In genomic region chr1:152578944-152579343, GRCm38 (mm10) we compare ENCODE assay signal across 21 mouse cellular contexts.
DNase-seq lines count a peak whose midpoint lies in the region; ATAC-seq and TF ChIP-seq lines count a peak whose summit lies in the region.
"Had no signal": no experiment of that assay in that cellular context is flagged by ENCODE, and none has a peak within 500 bp of the region (broad histone marks: within the 10 kb centered on the region; RNA-seq: fewer than 3 reads in every experiment).

No protein-coding gene starts in this region.

- no peak for DNase-seq in gastrocnemius, adult 2 months
- no peak for DNase-seq in gastrocnemius, adult 18-20 months (ENCODE audit: low spot score)
- peak; percentile 78 for DNase-seq in kidney, adult 2 months
- no peak for DNase-seq in heart, postnatal 0 days (ENCODE audit: low spot score)
- peak; percentile 63 for DNase-seq in kidney, postnatal 14 days
- DNase-seq in cerebellum, postnatal 10 days: no peak
- DNase-seq: adrenal gland, postnatal 14 days; cerebellum, adult 11 months; gastrocnemius, postnatal 14 days; left cerebral cortex, postnatal 4 days; liver; lung, adult 18-20 months; lung, postnatal 4 days; retina, postnatal 1 day; thymus, postnatal 14 days had no signal

- no peak for TF ChIP-seq EP300 in heart, postnatal 0 days (IDR thresholded peaks at IDR 0.05; ENCODE audit: low read depth)

- no peaks in the 10 kb centered on the region for H3K27me3 ChIP-seq in kidney, adult 2 months (replicated peaks; ENCODE audit: control insufficient read depth, insufficient read depth, low read length)
- H3K27me3 ChIP-seq in kidney, embryonic 14.5 days (ENCODE audit: control insufficient read depth, insufficient read depth, low read length): no peaks in the 10 kb centered on the region
- no peaks in the 10 kb centered on the region for H3K27me3 ChIP-seq in heart, postnatal 0 days (ENCODE audit: control insufficient read depth, insufficient read depth, low read length)
- H3K27me3 ChIP-seq: hindbrain, embryonic 13.5 days; Patski had no signal

- H3K4me2 ChIP-seq in kidney, embryonic 14.5 days (replicated peaks; ENCODE audit: low read depth, low read length): no peak overlapping the region
- no peak overlapping the region for H3K4me2 ChIP-seq in heart, postnatal 0 days (ENCODE audit: low read depth, low read length)

- H3K36me3 ChIP-seq in kidney, adult 2 months (ENCODE audit: control insufficient read depth, insufficient read depth, low read length): peaks cover 2% of the 10 kb centered on the region
- no peaks in the 10 kb centered on the region for H3K36me3 ChIP-seq in kidney, embryonic 14.5 days (ENCODE audit: control insufficient read depth, insufficient read depth, low read length)
- no peaks in the 10 kb centered on the region; the same call in 1 of the 2 replicates for H3K36me3 ChIP-seq in heart, postnatal 0 days (replicated peaks; ENCODE audit: control insufficient read depth, insufficient read depth, low read length)
- H3K36me3 ChIP-seq: hindbrain, embryonic 13.5 days had no signal

- H3K27ac ChIP-seq in gastrocnemius, adult 2 months: peak overlapping the region; percentile 71
- peak overlapping the region; percentile 56 for H3K27ac ChIP-seq in kidney, adult 2 months (ENCODE audit: insufficient read depth, low read depth, low read length)
- no peak overlapping the region for H3K27ac ChIP-seq in kidney, embryonic 14.5 days (ENCODE audit: low read depth, low read length)
- H3K27ac ChIP-seq in heart, postnatal 0 days (ENCODE audit: low read depth): peak overlapping the region; percentile 56; the same call in 1 of the 2 replicates
- H3K27ac ChIP-seq: hindbrain, embryonic 13.5 days; left cerebral cortex, adult 2 months had no signal

- no peak for TF ChIP-seq POLR2A in kidney, adult 2 months (IDR thresholded peaks at IDR 0.05; ENCODE audit: low read depth, low read length)

- 39% methylated on average over 5 of the region's 5 CpGs for WGBS in kidney, adult 2 months
- WGBS in kidney, embryonic 14.5 days: 61% methylated on average over 5 of the region's 5 CpGs
- WGBS in heart, postnatal 0 days: 58% methylated on average over 5 of the region's 5 CpGs

- peaks cover 52% of the 10 kb centered on the region for H3K4me1 ChIP-seq in kidney, adult 2 months (ENCODE audit: control insufficient read depth, insufficient read depth, low read length)
- H3K4me1 ChIP-seq in kidney, embryonic 14.5 days (ENCODE audit: control insufficient read depth, insufficient read depth, low read length): peaks cover 35% of the 10 kb centered on the region
- H3K4me1 ChIP-seq in heart, postnatal 0 days (ENCODE audit: control insufficient read depth, insufficient read depth): peaks cover 46% of the 10 kb centered on the region

- no peak for ATAC-seq in kidney, embryonic 14.5 days (ENCODE audit: low FRiP score, low TSS enrichment)
- no peak for ATAC-seq in heart, postnatal 0 days (ENCODE audit: insufficient read depth, low read depth)
- ATAC-seq: CD4-positive, CD25-positive, alpha-beta regulatory T cell, adult 4 months; inflammation-experienced regulatory T-cells, adult 6 months; Patski had no signal

- intact Hi-C loops in gastrocnemius, adult 2 months (cut with DNase I): loop anchor here (5.0 kb wide), 1 partner anchor 33 kb away; no protein-coding TSS in a partner anchor

- H3K9me3 ChIP-seq in kidney, embryonic 14.5 days (ENCODE audit: control insufficient read depth, low read length): no peaks in the 10 kb centered on the region
- H3K9me3 ChIP-seq in heart, postnatal 0 days (replicated peaks; ENCODE audit: control insufficient read depth, low read length): no peaks in the 10 kb centered on the region
- H3K9me3 ChIP-seq: hindbrain, embryonic 13.5 days had no signal

- no peak overlapping the region for H3K4me3 ChIP-seq in gastrocnemius, adult 2 months
- H3K4me3 ChIP-seq in kidney, adult 2 months (ENCODE audit: insufficient read depth, low read depth, low read length): no peak overlapping the region
- H3K4me3 ChIP-seq in kidney, embryonic 14.5 days (ENCODE audit: low read length): no peak overlapping the region
- H3K4me3 ChIP-seq in heart, postnatal 0 days (ENCODE audit: low read depth, low read length): no peak overlapping the region
- H3K4me3 ChIP-seq: hindbrain, embryonic 13.5 days; left cerebral cortex, adult 2 months had no signal

- H3K9ac ChIP-seq in kidney, embryonic 14.5 days (ENCODE audit: low read depth, low read length): no peak overlapping the region
- H3K9ac ChIP-seq in heart, postnatal 0 days (replicated peaks; ENCODE audit: low read depth, low read length): no peak overlapping the region

- TF ChIP-seq CTCF in gastrocnemius, adult 2 months (IDR thresholded peaks at IDR 0.05): no peak
- no peak for TF ChIP-seq CTCF in kidney, adult 2 months (conservative IDR thresholded peaks at IDR 0.05; ENCODE audit: insufficient read depth, insufficient read length, low read depth, low read length)
- TF ChIP-seq CTCF in heart, postnatal 0 days (IDR thresholded peaks at IDR 0.05; ENCODE audit: low read depth): no peak

Comparison
In these comparisons a context has a peak if more than half of its experiments do, and no peak if none do; other contexts are left out.
1. DNase-seq: peak in kidney, adult 2 months (single experiment) and kidney, postnatal 14 days (single experiment); none in gastrocnemius, adult 2 months (single experiment), gastrocnemius, adult 18-20 months (single experiment), heart, postnatal 0 days (single experiment) and cerebellum, postnatal 10 days (0 of 2).